Mouse (Mus musculus) embryonic facial prominence, embryonic 13.5 days (tissue): ENCODE results near the gene Slc25a33. TPM values are rescaled to one million over a fixed set of nuclear protein-coding genes. Genes with fewer than 3 reads are reported as not detected.
A peak's percentile ranks its signal among the peaks of the same experiment; 100 is the strongest.

Experiments used
- ATAC-seq: fragments of 200-750 bp; cut with Nextera tagmentation; 2 replicates; pipeline ENCODE4 v1.8.0; 2017; ENCODE audit warnings: low read depth; ENCODE audit not compliant: insufficient number of reproducible peaks, insufficient read depth, low FRiP score, low TSS enrichment
- H3K27ac ChIP-seq: fragments of 300-500 bp; sonication (generic); 2 replicates; pipeline ENCODE4 v1.5.1; 2015; ENCODE audit warnings: moderate library complexity, mild to moderate bottlenecking, inconsistent platforms
- H3K27me3 ChIP-seq: fragments of 300-500 bp; sonication (generic); 2 replicates; pipeline ENCODE4 v1.6.1; 2015; ENCODE audit warnings: mild to moderate bottlenecking, inconsistent platforms
- H3K36me3 ChIP-seq: fragments of 300-500 bp; sonication (generic); 2 replicates; pipeline ENCODE4 v1.6.1; 2015; ENCODE audit warnings: mild to moderate bottlenecking, inconsistent platforms
- H3K4me1 ChIP-seq: fragments of 300-500 bp; sonication (generic); 2 replicates; pipeline ENCODE4 v1.6.1; 2015; ENCODE audit warnings: inconsistent platforms
- H3K4me2 ChIP-seq: fragments of 300-500 bp; sonication (generic); 2 replicates; pipeline ENCODE4 v1.6.1; 2015; ENCODE audit warnings: moderate library complexity, mild to moderate bottlenecking, inconsistent platforms
- H3K4me3 ChIP-seq: fragments of 300-500 bp; sonication (generic); 2 replicates; pipeline ENCODE4 v1.5.1; 2015; ENCODE audit warnings: mild to moderate bottlenecking, inconsistent platforms
- H3K9ac ChIP-seq: fragments of 300-500 bp; sonication (generic); 2 replicates; pipeline ENCODE4 v1.6.1; 2015; ENCODE audit warnings: mild to moderate bottlenecking, inconsistent platforms
- H3K9me3 ChIP-seq: fragments of 300-500 bp; sonication (generic); 2 replicates; pipeline ENCODE4 v1.6.1; 2016; ENCODE audit warnings: inconsistent platforms
- WGBS: fragments of 180-500 bp; shearing (Covaris S2); methylation state at CpG from one replicate; pipeline ENCODE4 v1.1.7; 2015; ENCODE audit warnings: mixed read lengths; 5-methylcytosine and 5-hydroxymethylcytosine counted together
- polyA plus RNA-seq: library from polyadenylated mRNA; unstranded; fragments of >200 nt; fragmentation: Nextera tagmentation; extraction: Ambion mirVana; gene quantifications from 2 replicates; pipeline ENCODE4 v1.2.1, GENCODE M21; 2015

Gene Slc25a33
- polyA plus RNA-seq, 1 experiment from 2014 or later = 12.3 TPM

GRCm38 (mm10) chr4:149793156-149794009 is 19.3 kb upstream of the Slc25a33 start:
- no peak overlapping the region for H3K27ac ChIP-seq
- no peaks in the 10 kb centered on the region for H3K27me3 ChIP-seq
- no peaks in the 10 kb centered on the region for H3K36me3 ChIP-seq
- 36% methylated on average over 13 of the region's 13 CpGs for WGBS
- no peak overlapping the region for H3K4me3 ChIP-seq
- no peaks in the 10 kb centered on the region for H3K9me3 ChIP-seq
- ATAC-seq = no peak
- H3K9ac ChIP-seq = no peak overlapping the region
- no peak overlapping the region for H3K4me2 ChIP-seq
- H3K4me1 ChIP-seq = peaks cover 5% of the 10 kb centered on the region

DNA sequence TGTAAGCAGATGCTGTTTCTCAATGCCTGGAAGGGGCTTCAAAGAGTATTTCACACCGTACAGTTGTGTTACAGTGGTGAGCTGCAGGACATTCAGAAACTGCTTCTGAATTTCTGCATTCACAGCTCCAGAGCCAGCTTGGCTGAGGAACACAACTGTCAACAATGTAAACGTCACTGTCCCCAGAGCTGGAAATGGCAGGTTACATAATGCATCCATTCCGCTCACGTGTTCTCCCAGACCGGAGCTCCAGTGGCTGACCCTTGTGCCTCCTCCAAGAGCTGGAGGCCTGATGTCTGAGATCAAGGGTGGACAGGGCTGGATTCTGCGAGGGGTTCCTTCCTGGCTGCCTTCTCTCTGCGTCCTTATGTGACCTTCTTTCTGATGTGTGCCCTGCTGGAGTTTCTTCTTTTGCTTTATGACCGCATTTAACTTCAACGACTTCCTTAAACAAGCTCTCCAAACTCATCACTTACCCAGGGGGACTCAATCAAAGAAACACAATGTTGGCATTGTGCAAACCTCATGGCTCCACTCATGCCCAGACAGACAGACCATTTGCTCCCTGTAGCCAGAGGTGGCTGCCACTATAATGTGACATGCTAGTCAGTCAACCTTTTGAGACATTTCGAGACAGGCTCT is 18.2 kb upstream of the Slc25a33 start:
- no peaks in the 10 kb centered on the region for H3K36me3 ChIP-seq
- no peak for ATAC-seq
- no peak overlapping the region for H3K9ac ChIP-seq
- no peaks in the 10 kb centered on the region for H3K27me3 ChIP-seq
- peaks cover 2% of the 10 kb centered on the region for H3K4me1 ChIP-seq
- no peak overlapping the region for H3K4me2 ChIP-seq
- H3K4me3 ChIP-seq = no peak overlapping the region
- H3K27ac ChIP-seq = no peak overlapping the region
- H3K9me3 ChIP-seq = no peaks in the 10 kb centered on the region
- WGBS = 46% methylated on average over 10 of the region's 10 CpGs

DNA sequence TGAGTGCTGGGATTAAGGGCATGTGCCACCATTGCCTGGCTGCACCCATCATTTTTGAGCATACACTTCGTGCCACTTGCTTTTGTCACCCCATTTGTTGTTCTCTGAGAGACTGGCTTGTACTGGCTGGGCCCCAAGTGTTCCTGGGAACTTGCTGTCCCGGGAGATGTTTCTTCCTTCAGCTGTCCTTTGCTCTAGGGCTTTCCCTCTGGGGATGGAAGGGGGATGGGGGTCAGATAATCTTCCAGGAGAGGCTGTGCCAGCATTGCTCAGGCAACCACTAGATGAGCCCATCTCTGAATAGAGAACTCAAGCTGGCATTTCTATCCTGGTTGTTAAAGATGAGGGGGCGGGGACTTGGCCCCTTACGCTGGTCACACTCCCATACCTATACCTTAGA is 17.4 kb upstream of the Slc25a33 start:
- no peaks in the 10 kb centered on the region; the same call in 1 of the 2 replicates for H3K4me1 ChIP-seq
- H3K4me2 ChIP-seq = no peak overlapping the region
- 78% methylated on average over 4 of the region's 4 CpGs for WGBS
- no peaks in the 10 kb centered on the region for H3K27me3 ChIP-seq
- H3K4me3 ChIP-seq = no peak overlapping the region
- no peak for ATAC-seq
- H3K9me3 ChIP-seq = no peaks in the 10 kb centered on the region
- no peaks in the 10 kb centered on the region for H3K36me3 ChIP-seq
- H3K9ac ChIP-seq = no peak overlapping the region
- no peak overlapping the region for H3K27ac ChIP-seq

DNA sequence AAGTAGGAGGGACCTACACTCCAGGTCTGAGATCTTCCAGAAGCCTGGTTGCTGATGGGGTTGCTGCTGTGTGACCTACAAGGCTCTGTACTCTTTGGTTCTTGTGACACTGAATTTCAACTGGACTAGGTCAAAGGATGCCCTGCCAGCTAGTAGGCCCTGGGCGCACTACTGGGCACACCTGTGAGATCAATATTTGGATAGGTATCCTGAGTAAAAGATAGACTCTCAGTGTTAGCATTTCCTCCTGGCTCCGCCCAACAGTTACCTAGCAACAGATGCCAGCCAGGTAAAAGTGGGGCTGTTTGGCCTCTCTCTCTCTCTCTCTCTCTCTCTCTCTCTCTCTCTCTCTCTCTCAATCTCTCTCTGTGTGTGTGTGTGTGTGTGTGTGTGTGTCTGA is 16.9 kb upstream of the Slc25a33 start:
- Histone ChIP-seq H3K9ac (no peak overlapping the region), H3K27ac (no peak overlapping the region), H3K4me1 (no peaks in the 10 kb centered on the region), H3K4me3 (no peak overlapping the region), H3K4me2 (no peak overlapping the region), H3K27me3 (no peaks in the 10 kb centered on the region), H3K36me3 (no peaks in the 10 kb centered on the region), H3K9me3 (no peaks in the 10 kb centered on the region)
- 96% methylated on average over 2 of the region's 2 CpGs for WGBS
- no peak for ATAC-seq

GRCm38 (mm10) chr4:149790546-149790945 is 16.5 kb upstream of the Slc25a33 start:
- Histone ChIP-seq H3K27ac (no peak overlapping the region), H3K9me3 (no peaks in the 10 kb centered on the region)
- WGBS = 52% methylated on average over 4 of the region's 4 CpGs

DNA sequence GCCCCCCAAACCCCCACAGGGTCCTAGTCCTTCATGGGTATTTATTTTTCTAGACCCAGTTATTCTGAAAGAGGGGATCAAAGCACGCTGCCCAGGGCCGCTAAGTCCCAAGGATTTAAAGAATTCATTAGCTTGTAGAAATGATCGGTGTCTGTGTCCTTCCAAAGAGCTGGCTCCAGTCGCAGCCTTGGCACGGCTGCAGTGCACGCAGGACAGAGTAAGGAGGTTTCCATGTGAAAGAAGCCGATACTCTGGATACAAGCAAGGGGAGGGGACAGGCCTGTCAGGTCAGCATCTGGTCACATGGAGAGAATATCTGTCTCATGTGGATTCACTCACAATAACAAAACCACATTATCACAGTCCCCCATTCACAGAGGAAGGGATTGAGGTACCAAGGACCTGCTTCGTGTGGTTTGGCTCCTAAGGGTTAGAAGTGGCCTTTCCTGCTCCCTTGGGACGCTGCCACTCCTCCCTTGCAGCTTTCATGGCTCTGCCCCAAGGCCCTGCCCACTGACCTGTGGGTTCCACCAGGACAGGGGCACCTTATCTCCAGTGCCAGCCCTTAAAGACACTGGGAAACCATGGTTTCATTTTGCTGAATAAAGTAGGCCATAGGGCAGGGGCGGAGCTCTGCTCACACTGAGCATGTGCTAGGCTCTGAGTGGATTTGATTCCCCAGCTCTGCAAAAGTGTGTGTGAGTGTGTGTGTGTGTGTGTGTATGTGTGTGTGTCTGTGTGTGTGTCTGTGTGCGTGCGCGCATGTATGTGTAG is 15.5 kb upstream of the Slc25a33 start:
- Histone ChIP-seq H3K36me3 (no peaks in the 10 kb centered on the region), H3K4me2 (no peak overlapping the region), H3K4me3 (no peak overlapping the region), H3K4me1 (no peaks in the 10 kb centered on the region), H3K27me3 (no peaks in the 10 kb centered on the region), H3K9me3 (no peaks in the 10 kb centered on the region), H3K27ac (no peak overlapping the region), H3K9ac (no peak overlapping the region)
- ATAC-seq = no peak
- WGBS = 78% methylated on average over 13 of the region's 13 CpGs

More at GRCm38 (mm10) chr4:149790546-149790945, 16.5 kb upstream of the Slc25a33 start:
- no peak overlapping the region for H3K9ac ChIP-seq
- H3K4me1 ChIP-seq = no peaks in the 10 kb centered on the region
- no peak overlapping the region for H3K4me3 ChIP-seq
- H3K4me2 ChIP-seq = no peak overlapping the region
- no peaks in the 10 kb centered on the region for H3K27me3 ChIP-seq
- no peaks in the 10 kb centered on the region for H3K36me3 ChIP-seq
- no peak for ATAC-seq

DNA sequence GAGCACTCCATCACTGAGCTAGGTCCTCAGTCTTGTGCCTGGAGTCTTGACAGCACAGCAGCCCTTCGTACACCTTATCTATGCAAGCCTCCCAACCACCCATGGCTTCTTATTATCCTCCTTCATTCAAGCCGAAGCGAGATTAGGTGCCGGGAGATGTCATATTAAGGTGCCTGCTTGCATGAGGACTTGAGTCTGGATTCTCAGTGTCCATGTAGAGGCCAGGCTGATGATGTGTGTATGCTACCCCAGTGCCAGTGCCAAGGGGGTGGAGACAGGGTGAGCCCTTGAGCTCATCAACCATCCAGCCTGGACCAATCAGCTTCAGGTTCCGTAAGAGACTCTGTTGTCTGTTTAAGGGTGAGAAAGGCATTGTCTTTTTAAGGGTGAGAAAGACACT is 10.8 kb upstream of the Slc25a33 start:
- no peaks in the 10 kb centered on the region for H3K9me3 ChIP-seq
- H3K27me3 ChIP-seq = no peaks in the 10 kb centered on the region
- no peaks in the 10 kb centered on the region for H3K36me3 ChIP-seq
- 94% methylated on average over 5 of the region's 5 CpGs for WGBS
- H3K4me1 ChIP-seq = peaks cover 2% of the 10 kb centered on the region; the same call in 1 of the 2 replicates
- no peak overlapping the region for H3K4me2 ChIP-seq
- H3K27ac ChIP-seq = no peak overlapping the region
- H3K9ac ChIP-seq = no peak overlapping the region
- ATAC-seq = no peak
- no peak overlapping the region for H3K4me3 ChIP-seq

GRCm38 (mm10) chr4:149784371-149784770 is 10.3 kb upstream of the Slc25a33 start:
- no peak overlapping the region for H3K27ac ChIP-seq
- ATAC-seq = no peak
- no peaks in the 10 kb centered on the region for H3K36me3 ChIP-seq
- peaks cover 2% of the 10 kb centered on the region; the same call in 1 of the 2 replicates for H3K4me1 ChIP-seq
- no peaks in the 10 kb centered on the region for H3K27me3 ChIP-seq
- no peak overlapping the region for H3K9ac ChIP-seq
- no peak overlapping the region for H3K4me3 ChIP-seq
- no peak overlapping the region for H3K4me2 ChIP-seq
- WGBS = 87% methylated on average over 9 of the region's 9 CpGs
- no peaks in the 10 kb centered on the region for H3K9me3 ChIP-seq

- ATAC-seq = no peak
- no peaks in the 10 kb centered on the region for H3K9me3 ChIP-seq
- no peak overlapping the region for H3K4me2 ChIP-seq
- no peaks in the 10 kb centered on the region for H3K27me3 ChIP-seq
- no peak overlapping the region for H3K4me3 ChIP-seq
- H3K9ac ChIP-seq = no peak overlapping the region
- no peaks in the 10 kb centered on the region for H3K36me3 ChIP-seq
- peak overlapping the region; percentile 70 for H3K27ac ChIP-seq
- H3K4me1 ChIP-seq = peaks cover 2% of the 10 kb centered on the region; the same call in 1 of the 2 replicates
- WGBS = 56% methylated on average over 8 of the region's 8 CpGs
Measured at GRCm38 (mm10) chr4:149782975-149783374, 8.9 kb upstream of the Slc25a33 start.

GRCm38 (mm10) chr4:149780565-149781356 is 6.7 kb upstream of the Slc25a33 start:
- Histone ChIP-seq H3K4me3 (no peak overlapping the region), H3K27ac (no peak overlapping the region), H3K9ac (no peak overlapping the region), H3K4me1 (peaks cover 2% of the 10 kb centered on the region; the same call in 1 of the 2 replicates), H3K36me3 (no peaks in the 10 kb centered on the region), H3K9me3 (no peaks in the 10 kb centered on the region), H3K4me2 (no peak overlapping the region), H3K27me3 (peaks cover 9% of the 10 kb centered on the region; the same call in 1 of the 2 replicates)
- ATAC-seq = no peak
- 72% methylated on average over 13 of the region's 13 CpGs for WGBS

DNA sequence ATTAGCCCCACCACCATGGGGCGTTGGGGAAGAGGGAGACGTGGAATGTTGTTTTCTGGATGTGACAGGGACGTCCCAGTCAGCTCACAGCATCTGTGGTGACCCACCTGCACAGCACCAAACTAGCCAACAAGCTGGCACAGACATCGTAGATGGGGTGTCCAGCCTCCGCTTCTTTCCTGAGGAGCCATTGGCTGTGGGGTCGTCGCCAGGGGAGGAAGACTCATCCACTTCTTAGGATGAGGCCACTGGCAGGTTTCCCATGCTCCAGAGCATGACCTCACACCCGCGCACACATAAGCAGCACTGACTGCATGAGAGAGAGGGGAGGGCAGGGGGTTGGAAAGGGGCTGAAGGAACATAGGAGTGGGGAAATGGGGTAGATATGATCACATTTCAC is 5.9 kb upstream of the Slc25a33 start:
- peaks cover 9% of the 10 kb centered on the region; the same call in 1 of the 2 replicates for H3K27me3 ChIP-seq
- peaks cover 2% of the 10 kb centered on the region; the same call in 1 of the 2 replicates for H3K4me1 ChIP-seq
- whole genome bisulfite sequencing = 83% methylated on average over 9 of the region's 9 CpGs
- no peaks in the 10 kb centered on the region for H3K9me3 ChIP-seq
- no peak overlapping the region for H3K4me2 ChIP-seq
- no peaks in the 10 kb centered on the region for H3K36me3 ChIP-seq
- H3K9ac ChIP-seq = no peak overlapping the region
- no peak overlapping the region for H3K4me3 ChIP-seq
- H3K27ac ChIP-seq = no peak overlapping the region
- no peak for ATAC-seq
